Mouse (Mus musculus) layer of hippocampus, adult 8-10 months (tissue): ENCODE measurements around the gene Ddx19a. TPM values are rescaled to one million over a fixed set of nuclear protein-coding genes. Genes with fewer than 3 reads are reported as not detected.
A peak's percentile ranks its signal among the peaks of the same experiment; 100 is the strongest.
"Not testable (repeated sequence)": the region's sequence is repeated elsewhere in the genome, so short reads cannot be mapped to it uniquely, and the experiment has no call there.

Experiments used
- DNase-seq, 2 experiments: peaks; one replicate each; pipeline ENCODE4 v3.0.0; 2022; ENCODE audit warnings: low spot score in 2 of 2
- microRNA-seq, 2 experiments: library from miRNA; unstranded; fragments of <30 nt; microRNA quantifications; one replicate each; pipeline ENCODE4 v1.2.0; 2022
- total RNA-seq, 4 experiments: library from RNA; stranded (reverse); gene quantifications; 2 replicates each; pipeline ENCODE4 v1.2.4; 2022

Ddx19a gene
- total RNA-seq, 4 experiments from 2014 or later: 27.2 to 37.3 (median 31.0) TPM

- DNase-seq: peak in 1 of 2 experiments; percentile 51
Measured at GRCm38 (mm10) chr8:110936217-110936616, 61.4 kb downstream of the Ddx19a start.

DNA sequence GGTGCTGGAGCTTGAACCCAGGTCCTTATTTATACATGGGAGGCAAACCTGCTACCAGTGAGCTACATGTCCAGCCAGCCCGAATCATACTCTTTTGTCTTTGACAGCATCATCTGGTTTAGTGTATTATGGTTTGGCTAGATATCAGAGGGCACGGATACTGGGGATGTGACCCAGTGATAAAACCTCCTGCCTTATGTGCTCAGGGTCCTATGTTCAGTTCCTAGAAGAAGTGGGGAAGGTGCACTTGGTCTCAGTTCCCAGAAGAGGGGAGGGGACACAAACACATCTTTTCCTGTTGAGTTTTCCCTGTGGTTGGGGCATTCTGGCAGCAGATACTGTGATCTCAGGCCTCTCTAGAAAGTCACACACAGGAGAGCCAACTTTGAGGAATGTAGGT is 64.3 kb downstream of the Ddx19a start:
- no peak for DNase-seq

- no peak for DNase-seq
Measured at GRCm38 (mm10) chr8:110932444-110932843, 65.2 kb downstream of the Ddx19a start.

DNA sequence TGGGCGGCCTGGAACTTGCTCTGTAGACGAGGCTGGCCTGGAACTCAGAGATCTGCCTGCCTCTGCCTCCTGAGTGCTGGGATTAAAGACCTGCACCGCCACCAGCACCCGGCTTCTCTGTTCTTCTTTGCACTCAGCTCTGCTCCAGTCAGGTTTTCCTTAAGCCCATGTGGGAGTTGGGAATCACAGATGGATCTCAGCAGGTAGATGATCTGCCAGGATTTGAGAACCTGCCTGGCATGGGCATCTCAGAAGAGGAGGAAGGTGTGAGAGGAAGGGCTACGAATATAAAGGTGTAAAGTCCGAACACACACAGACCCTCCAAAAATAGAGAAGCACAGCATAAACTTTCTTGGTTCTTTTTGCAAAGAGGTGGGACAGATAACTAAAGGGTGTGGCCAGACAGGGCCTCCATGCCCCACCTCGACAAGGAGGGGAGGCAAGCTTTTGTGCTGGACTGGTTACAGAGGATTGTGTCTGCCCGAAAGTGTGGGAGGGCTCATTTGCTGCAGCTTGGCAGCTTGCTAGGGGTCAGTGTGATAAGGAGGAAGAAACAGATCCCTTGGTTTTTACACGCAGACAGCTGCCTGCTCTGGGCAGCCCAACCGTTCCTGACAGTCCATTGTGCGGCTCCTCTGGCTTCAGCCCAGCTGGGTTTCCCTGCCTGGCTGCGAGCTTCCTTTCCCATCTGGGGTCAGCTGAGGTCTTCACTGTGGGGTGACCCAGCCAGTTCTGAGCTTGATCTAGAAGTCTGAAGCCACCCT is 66.2 kb downstream of the Ddx19a start:
- no peak for DNase-seq

GRCm38 (mm10) chr8:110929672-110930071 is 67.9 kb downstream of the Ddx19a start:
- not testable (repeated sequence) for DNase-seq

DNA sequence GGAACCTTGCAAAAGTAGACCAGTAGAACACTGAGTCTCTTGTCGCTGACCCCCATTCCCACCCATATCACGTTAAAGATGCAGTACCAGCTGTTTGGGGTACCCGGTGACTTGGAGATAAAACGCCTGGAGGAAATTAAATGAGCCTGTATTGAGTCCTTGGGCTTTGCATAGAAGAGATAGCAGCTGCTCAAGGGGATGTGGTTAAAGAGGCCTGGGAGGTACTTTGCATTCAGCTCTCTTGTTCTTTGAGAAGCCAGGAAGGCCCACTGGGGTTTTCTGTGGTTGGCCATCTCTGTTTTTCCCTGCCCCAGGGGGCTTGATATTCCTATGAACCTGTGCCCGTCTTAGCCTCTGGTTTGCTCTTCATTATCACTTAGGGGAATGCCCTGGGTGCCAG is 68.5 kb downstream of the Ddx19a start:
- DNase-seq: no peak

- no peak for DNase-seq
Measured at GRCm38 (mm10) chr8:110928435-110928834, 69.2 kb downstream of the Ddx19a start.

- no peak for DNase-seq
Measured at GRCm38 (mm10) chr8:110926690-110927089, 70.9 kb downstream of the Ddx19a start.

DNA sequence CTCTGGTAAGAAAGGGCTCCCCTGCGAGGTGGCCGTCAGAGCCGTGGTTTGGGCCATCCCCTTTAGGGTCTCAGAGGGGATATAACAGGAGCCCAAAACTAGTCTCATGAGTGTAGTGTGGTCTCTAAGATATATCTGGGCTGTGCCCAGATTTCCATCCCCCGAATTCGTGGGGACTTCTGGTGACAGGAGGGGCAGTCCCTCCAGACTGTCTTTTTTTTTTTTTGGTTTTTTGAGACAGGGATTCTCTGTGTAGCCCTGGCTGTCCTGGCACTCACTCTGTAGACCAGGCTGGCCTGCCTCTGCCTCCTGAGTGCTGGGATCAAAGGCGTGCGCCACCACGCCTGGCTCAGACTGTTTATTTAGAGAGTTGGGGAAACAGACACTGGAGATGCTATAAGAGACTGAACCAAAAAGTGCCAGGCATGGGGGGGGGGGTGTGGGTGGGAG is 71.9 kb downstream of the Ddx19a start:
- DNase-seq: no peak

Small RNAs within 50 kb of the gene (microRNA-seq; reads per million reads assigned to microRNA genes)
- 0 reads per million in 2 experiments for gene Gm24103
- 0 reads per million in 2 experiments for gene Mir3473d

Other genes starting within 250 kb of the Ddx19a start
- 10 to 100 TPM; 57.8 to 86.8 (median 69.6) TPM for gene Il34, start 191.9 kb downstream of the Ddx19a start, total RNA-seq
- 10 to 100 TPM; 50.8 to 64.2 (median 62.8) TPM for gene Cog4, start 151.2 kb downstream of the Ddx19a start, total RNA-seq
- gene Sf3b3, start 151.0 kb downstream of the Ddx19a start, total RNA-seq: 10 to 100 TPM; 64.5 to 78.9 (median 76.6) TPM
- gene Fuk, start 95.3 kb downstream of the Ddx19a start, total RNA-seq: 10 to 100 TPM; 20.7 to 26.7 (median 24.4) TPM
- 100 to 1,000 TPM in 1 of 4 experiments, 10 to 100 TPM in 3; 89.2 to 101 (median 95.3) TPM for gene St3gal2, start 77.9 kb downstream of the Ddx19a start, total RNA-seq
- 10 to 100 TPM; 15.9 to 20.4 (median 16.6) TPM for gene Ddx19b, start 34.0 kb upstream of the Ddx19a start, total RNA-seq
- gene Aars, start 35.3 kb upstream of the Ddx19a start, total RNA-seq: 10 to 100 TPM; 78.6 to 89.6 (median 84.8) TPM
- not detected for gene Exosc6, start 58.5 kb upstream of the Ddx19a start, total RNA-seq
- 1 to 10 TPM; 1.2 to 2.4 (median 1.5) TPM for gene Clec18a, start 94.6 kb upstream of the Ddx19a start, total RNA-seq
- 10 to 100 TPM; 27.6 to 30.4 (median 29.8) TPM for gene Pdpr, start 96.8 kb upstream of the Ddx19a start, total RNA-seq